Mouse (Mus musculus) ovary, postnatal 14 days (tissue): ENCODE measurements around the gene Trpd52l3.

Source experiments
- DNase-seq: peaks from one replicate; pipeline ENCODE4 v3.0.0; 2022; ENCODE audit warnings: low spot score

Gene Trpd52l3

GRCm38 (mm10) chr19:30029894-30030635 is 26.5 kb downstream of the Trpd52l3 start, which contains the start of gene Uhrf2:
Gene Uhrf2, plus strand, starts transcription at chr19:30030513.
- peak; percentile 93 for DNase-seq

GRCm38 (mm10) chr19:30030636-30031467 is 27.3 kb downstream of the Trpd52l3 start:
- no peak for DNase-seq

- DNase-seq: no peak
These were observed 27.9 kb downstream of the Trpd52l3 start for GRCm38 (mm10) chr19:30031468-30031931.

GRCm38 (mm10) chr19:30032206-30032605 is 28.6 kb downstream of the Trpd52l3 start:
- no peak for DNase-seq

GRCm38 (mm10) chr19:30035361-30035760 is 31.8 kb downstream of the Trpd52l3 start:
- DNase-seq: no peak

- DNase-seq: no peak
These were observed 40.1 kb downstream of the Trpd52l3 start for GRCm38 (mm10) chr19:30043691-30044090.

GRCm38 (mm10) chr19:30044630-30045029 is 41.0 kb downstream of the Trpd52l3 start:
- DNase-seq: no peak

GRCm38 (mm10) chr19:30045857-30046256 is 42.3 kb downstream of the Trpd52l3 start:
- no peak for DNase-seq

GRCm38 (mm10) chr19:30050584-30050983 is 47.0 kb downstream of the Trpd52l3 start:
- DNase-seq: no peak

GRCm38 (mm10) chr19:30051479-30051878 is 47.9 kb downstream of the Trpd52l3 start:
- DNase-seq: no peak

- no peak for DNase-seq
These were observed 50.6 kb downstream of the Trpd52l3 start for GRCm38 (mm10) chr19:30054218-30054617.
